In the genomic region with DNA sequence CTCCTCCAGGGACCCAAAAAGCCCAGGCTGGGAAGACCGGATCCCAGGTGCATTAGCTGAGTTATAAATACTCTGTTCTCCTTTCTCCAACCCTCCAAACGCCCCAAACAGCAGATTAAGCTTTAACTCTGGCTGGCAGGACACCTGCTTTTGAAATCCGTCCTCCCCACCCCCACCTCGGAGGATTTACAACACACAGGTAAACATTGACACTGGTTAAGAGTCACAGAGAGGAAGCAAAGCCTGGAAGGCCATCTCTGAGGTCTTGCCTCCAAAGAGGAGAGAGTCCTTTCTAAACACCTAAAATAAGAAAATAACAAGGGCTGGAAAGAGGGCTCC, we compare ENCODE assay signal across 12 mouse cellular contexts. TPM values are rescaled to one million over a fixed set of nuclear protein-coding genes. Genes with fewer than 3 reads are reported as not detected.
DNase-seq lines count a peak whose midpoint lies in the region; ATAC-seq and TF ChIP-seq lines count a peak whose summit lies in the region.
"Had no signal": no experiment of that assay in that cellular context is flagged by ENCODE, and none has a peak within 500 bp of the region (broad histone marks: within the 10 kb centered on the region; RNA-seq: fewer than 3 reads in every experiment).

No protein-coding gene starts in this region.

- H3K9me3 ChIP-seq in hindbrain, embryonic 10.5 days: no peaks in the 10 kb centered on the region
- H3K9me3 ChIP-seq in hindbrain, embryonic 13.5 days: no peaks in the 10 kb centered on the region
- H3K9me3 ChIP-seq in liver, postnatal 0 days (ENCODE audit: low read length): no peaks in the 10 kb centered on the region
- H3K9me3 ChIP-seq in stomach, embryonic 16.5 days (replicated peaks; ENCODE audit: control insufficient read depth, low read length): no peaks in the 10 kb centered on the region
- no peaks in the 10 kb centered on the region for H3K9me3 ChIP-seq in heart, embryonic 12.5 days (replicated peaks)
- H3K9me3 ChIP-seq: midbrain, embryonic 15.5 days had no signal

- H3K4me3 ChIP-seq in hindbrain, embryonic 10.5 days: no peak overlapping the region
- H3K4me3 ChIP-seq in hindbrain, embryonic 13.5 days: no peak overlapping the region
- peak overlapping the region; percentile 9; the same call in 1 of the 2 replicates for H3K4me3 ChIP-seq in liver, postnatal 0 days (ENCODE audit: low read depth, low read length)
- H3K4me3 ChIP-seq in stomach, embryonic 16.5 days (replicated peaks; ENCODE audit: low read length): no peak overlapping the region
- no peak overlapping the region for H3K4me3 ChIP-seq in gastrocnemius, adult 2 months
- H3K4me3 ChIP-seq in heart, embryonic 12.5 days: no peak overlapping the region
- H3K4me3 ChIP-seq: midbrain, embryonic 15.5 days had no signal

- 59% methylated on average over 4 of the region's 4 CpGs for WGBS in hindbrain, embryonic 10.5 days
- WGBS in hindbrain, embryonic 13.5 days: 61% methylated on average over 4 of the region's 4 CpGs
- WGBS in liver, postnatal 0 days (ENCODE audit: insufficient replicate concordance): 33% methylated on average over 4 of the region's 4 CpGs
- WGBS in stomach, embryonic 16.5 days: 36% methylated on average over 4 of the region's 4 CpGs
- WGBS in heart, embryonic 12.5 days: 54% methylated on average over 4 of the region's 4 CpGs

- no peak for ATAC-seq in hindbrain, embryonic 13.5 days (ENCODE audit: low FRiP score)
- peak; percentile 92 for ATAC-seq in liver, postnatal 0 days
- no peak for ATAC-seq in stomach, embryonic 16.5 days (ENCODE audit: insufficient read depth, low FRiP score)
- no peak for ATAC-seq in heart, embryonic 12.5 days (ENCODE audit: insufficient number of reproducible peaks, low FRiP score)
- ATAC-seq: midbrain, embryonic 15.5 days had no signal

- peak; percentile 60; the same call in 1 of the 2 replicates for TF ChIP-seq EP300 in liver, postnatal 0 days (IDR thresholded peaks at IDR 0.05; ENCODE audit: low read depth)

- intact Hi-C loops in gastrocnemius, adult 2 months (cut with DNase I): no loop called here

- H3K4me2 ChIP-seq in hindbrain, embryonic 13.5 days: no peak overlapping the region
- H3K4me2 ChIP-seq in liver, postnatal 0 days (ENCODE audit: low read depth, low read length): peak overlapping the region; percentile 62
- 0 out of 2 replicates have a peak overlapping the region, but pooled peaks have one; percentile 3 for H3K4me2 ChIP-seq in stomach, embryonic 16.5 days (ENCODE audit: low read depth, low read length)
- H3K4me2 ChIP-seq in heart, embryonic 12.5 days: no peak overlapping the region
- H3K4me2 ChIP-seq: midbrain, embryonic 15.5 days had no signal

- TF ChIP-seq CTCF in liver, postnatal 0 days (IDR thresholded peaks at IDR 0.05; ENCODE audit: low read depth): no peak
- TF ChIP-seq CTCF in gastrocnemius, adult 2 months (IDR thresholded peaks at IDR 0.05): no peak

- H3K36me3 ChIP-seq in hindbrain, embryonic 10.5 days: no peaks in the 10 kb centered on the region
- H3K36me3 ChIP-seq in hindbrain, embryonic 13.5 days: no peaks in the 10 kb centered on the region
- no peaks in the 10 kb centered on the region for H3K36me3 ChIP-seq in liver, postnatal 0 days (replicated peaks; ENCODE audit: insufficient read depth, low read length)
- no peaks in the 10 kb centered on the region for H3K36me3 ChIP-seq in stomach, embryonic 16.5 days (ENCODE audit: control insufficient read depth, insufficient read depth, low read length)
- no peaks in the 10 kb centered on the region for H3K36me3 ChIP-seq in heart, embryonic 12.5 days
- H3K36me3 ChIP-seq: G1E; midbrain, embryonic 15.5 days had no signal

- H3K27ac ChIP-seq in hindbrain, embryonic 10.5 days: peak overlapping the region; percentile 54
- no peak overlapping the region for H3K27ac ChIP-seq in hindbrain, embryonic 13.5 days
- H3K27ac ChIP-seq in liver, postnatal 0 days (ENCODE audit: low read depth): peak overlapping the region; percentile 97
- peak overlapping the region; percentile 75 for H3K27ac ChIP-seq in stomach, embryonic 16.5 days (ENCODE audit: low read length)
- H3K27ac ChIP-seq in gastrocnemius, adult 2 months: no peak overlapping the region
- H3K27ac ChIP-seq in heart, embryonic 12.5 days (ENCODE audit: poor library complexity, severe bottlenecking): no peak overlapping the region
- H3K27ac ChIP-seq: midbrain, embryonic 15.5 days had no signal

- H3K4me1 ChIP-seq in hindbrain, embryonic 10.5 days (replicated peaks): peaks cover 59% of the 10 kb centered on the region
- H3K4me1 ChIP-seq in hindbrain, embryonic 13.5 days (replicated peaks): peaks cover 20% of the 10 kb centered on the region
- H3K4me1 ChIP-seq in liver, postnatal 0 days (ENCODE audit: insufficient read depth): peaks cover 14% of the 10 kb centered on the region
- peaks cover 22% of the 10 kb centered on the region for H3K4me1 ChIP-seq in stomach, embryonic 16.5 days (ENCODE audit: control insufficient read depth, insufficient read depth, low read length)
- peaks cover 29% of the 10 kb centered on the region for H3K4me1 ChIP-seq in heart, embryonic 12.5 days (replicated peaks)
- H3K4me1 ChIP-seq: midbrain, embryonic 15.5 days had no signal

- no peak overlapping the region for H3K9ac ChIP-seq in hindbrain, embryonic 13.5 days
- H3K9ac ChIP-seq in liver, postnatal 0 days (replicated peaks): no peak overlapping the region
- H3K9ac ChIP-seq in stomach, embryonic 16.5 days (ENCODE audit: low read length): no peak overlapping the region
- H3K9ac ChIP-seq in heart, embryonic 12.5 days: no peak overlapping the region
- H3K9ac ChIP-seq: midbrain, embryonic 15.5 days had no signal

- DNase-seq in hindbrain, embryonic 10.5 days (ENCODE audit: low spot score): no peak
- peak; percentile 81 for DNase-seq in kidney, postnatal 14 days
- DNase-seq in liver, postnatal 0 days: peak; percentile 77
- no peak for DNase-seq in ovary, adult 18-20 months (ENCODE audit: low spot score)
- no peak for DNase-seq in gastrocnemius, adult 2 months
- DNase-seq: heart, postnatal 14 days; right cerebral cortex, postnatal 4 days had no signal

- H3K27me3 ChIP-seq in hindbrain, embryonic 10.5 days (ENCODE audit: insufficient read depth, poor library complexity, severe bottlenecking): no peaks in the 10 kb centered on the region
- no peaks in the 10 kb centered on the region for H3K27me3 ChIP-seq in hindbrain, embryonic 13.5 days
- no peaks in the 10 kb centered on the region for H3K27me3 ChIP-seq in liver, postnatal 0 days (ENCODE audit: insufficient read depth, low read length)
- H3K27me3 ChIP-seq in stomach, embryonic 16.5 days (ENCODE audit: control insufficient read depth, insufficient read depth, low read length): no peaks in the 10 kb centered on the region
- no peaks in the 10 kb centered on the region for H3K27me3 ChIP-seq in heart, embryonic 12.5 days (replicated peaks)
- H3K27me3 ChIP-seq: midbrain, embryonic 15.5 days had no signal

RNA-seq across cellular contexts. Expression of gene Wwc1, which starts 28.6 kb away (rescaled TPM):
- 3.9 and 4.9 TPM in 2 replicates for polyA plus RNA-seq in hindbrain, embryonic 10.5 days (2016; fragmentation: Nextera tagmentation; extraction: Ambion mirVana)
- polyA plus RNA-seq in hindbrain, embryonic 13.5 days (2015; fragmentation: Nextera tagmentation; extraction: Ambion mirVana): 6.7 and 7.1 TPM in 2 replicates
- 4.7 and 6.3 TPM in 2 replicates for polyA plus RNA-seq in liver, postnatal 0 days (2015; fragmentation: Nextera tagmentation; extraction: Ambion mirVana)
- polyA plus RNA-seq in stomach, embryonic 16.5 days (2015; fragmentation: Nextera tagmentation; extraction: Ambion mirVana): 5.0 and 5.8 TPM in 2 replicates
- total RNA-seq in gastrocnemius, adult 2 months (2021): not detected
- 3.4 and 3.8 TPM in 2 replicates for polyA plus RNA-seq in heart, embryonic 12.5 days (2016; fragmentation: Nextera tagmentation; extraction: Ambion mirVana)

Comparison
In these comparisons a context has a peak if more than half of its experiments do, and no peak if none do; other contexts are left out.
1. H3K27ac ChIP-seq: peak in hindbrain, embryonic 10.5 days (single experiment), liver, postnatal 0 days (single experiment) and stomach, embryonic 16.5 days (single experiment); none in hindbrain, embryonic 13.5 days (single experiment), gastrocnemius, adult 2 months (single experiment) and heart, embryonic 12.5 days (single experiment).
2. DNase-seq: peak in kidney, postnatal 14 days (single experiment) and liver, postnatal 0 days (single experiment); none in hindbrain, embryonic 10.5 days (single experiment), ovary, adult 18-20 months (single experiment) and gastrocnemius, adult 2 months (single experiment).
3. H3K4me2 ChIP-seq: peak in liver, postnatal 0 days (single experiment) and stomach, embryonic 16.5 days (single experiment); none in hindbrain, embryonic 13.5 days (single experiment) and heart, embryonic 12.5 days (single experiment).